Comparison of ENCODE assay signal across 23 mouse cellular contexts in genomic region chr11:110485081-110485480, GRCm38 (mm10).
DNase-seq lines count a peak whose midpoint lies in the region; TF ChIP-seq lines count a peak whose summit lies in the region.
"Had no signal": no experiment of that assay in that cellular context is flagged by ENCODE, and none has a peak within 500 bp of the region (broad histone marks: within the 10 kb centered on the region; RNA-seq: fewer than 3 reads in every experiment).

No protein-coding gene starts in this region.

- TF ChIP-seq POLR2A in CH12.LX (IDR thresholded peaks at IDR 0.05; ENCODE audit: low read depth, low read length): no peak

- H3K27ac ChIP-seq in gastrocnemius, adult 2 months: peak overlapping the region; percentile 35; the same call in 1 of the 2 replicates
- H3K27ac ChIP-seq in CH12.LX (ENCODE audit: insufficient read depth, low read depth): no peak overlapping the region
- H3K27ac ChIP-seq: embryonic facial prominence, embryonic 13.5 days; hindbrain, embryonic 14.5 days; liver, embryonic 15.5 days; lung, embryonic 15.5 days; midbrain, embryonic 10.5 days; midbrain, embryonic 15.5 days; neural tube, embryonic 15.5 days had no signal

- in situ Hi-C loops in CH12.LX (cut with MboI; ENCODE audit: low pct_ligation_motif_present, low pct_unique_long_range_greater_than_20kb, low sequenced_read_pairs): loop anchor here (25.0 kb wide), 1 partner anchor 598 kb away; no protein-coding TSS in a partner anchor

- TF ChIP-seq RAD21 in CH12.LX (IDR thresholded peaks at IDR 0.05; ENCODE audit: low read depth, low read length): no peak

- peak overlapping the region; percentile 4; the same call in 1 of the 2 replicates for H3K4me2 ChIP-seq in CH12.LX (ENCODE audit: insufficient read depth, low read depth, poor library complexity, severe bottlenecking)
- H3K4me2 ChIP-seq: embryonic facial prominence, embryonic 13.5 days; heart, embryonic 12.5 days; hindbrain, embryonic 14.5 days; liver, embryonic 15.5 days; lung, embryonic 15.5 days; midbrain, embryonic 15.5 days; neural tube, embryonic 15.5 days had no signal

- peaks cover under 1% of the 10 kb centered on the region; the same call in 1 of the 2 replicates for H3K79me2 ChIP-seq in CH12.LX (replicated peaks; ENCODE audit: control insufficient read depth, extremely low read depth, insufficient read depth, poor library complexity, severe bottlenecking)

- no peaks in the 10 kb centered on the region for H3K27me3 ChIP-seq in CH12.LX (replicated peaks)
- H3K27me3 ChIP-seq: embryonic facial prominence, embryonic 13.5 days; heart, embryonic 12.5 days; liver, embryonic 15.5 days; lung, embryonic 15.5 days; midbrain, embryonic 15.5 days had no signal

- TF ChIP-seq EP300 in CH12.LX (IDR thresholded peaks at IDR 0.05; ENCODE audit: low read length): no peak

- H3K4me1 ChIP-seq in CH12.LX (ENCODE audit: control insufficient read depth in 1 of 2, insufficient read depth in 2 of 2): peaks cover 10 to 35% of the 10 kb centered on the region in 2 experiments

- peaks cover 8 to 56% of the 10 kb centered on the region in 2 experiments for H3K36me3 ChIP-seq in CH12.LX (replicated peaks in 1 of 2; ENCODE audit: control insufficient read depth in 1 of 2, insufficient read depth in 1 of 2, low read length in 1 of 2)
- H3K36me3 ChIP-seq: heart, embryonic 12.5 days; liver, embryonic 15.5 days; lung, embryonic 15.5 days; midbrain, embryonic 15.5 days; neural tube, embryonic 15.5 days had no signal

- peaks cover 6% of the 10 kb centered on the region for H3K9me3 ChIP-seq in CH12.LX (replicated peaks; ENCODE audit: low read length)
- H3K9me3 ChIP-seq: embryonic facial prominence, embryonic 13.5 days; heart, embryonic 12.5 days; liver, embryonic 15.5 days; lung, embryonic 15.5 days; midbrain, embryonic 10.5 days; midbrain, embryonic 15.5 days; neural tube, embryonic 15.5 days had no signal

- intact Hi-C loops in gastrocnemius, adult 2 months (cut with DNase I): no loop called here

- H3K4me3 ChIP-seq in gastrocnemius, adult 2 months: no peak overlapping the region
- H3K4me3 ChIP-seq in CH12.LX (replicated peaks in 1 of 3; ENCODE audit: low read depth in 2 of 3, low read length in 2 of 3, poor library complexity in 1 of 3): no peak overlapping the region
- H3K4me3 ChIP-seq: embryonic facial prominence, embryonic 13.5 days; heart, embryonic 12.5 days; liver, embryonic 15.5 days; lung, embryonic 15.5 days; midbrain, embryonic 10.5 days; midbrain, embryonic 15.5 days; neural tube, embryonic 15.5 days had no signal

- dilution Hi-C loops in CH12.LX (cut with MboI; ENCODE audit: extremely low pct_ligation_motif_present, extremely low pct_unique_long_range_greater_than_20kb, low sequenced_read_pairs): no loop called here

- TF ChIP-seq CTCF in gastrocnemius, adult 2 months (IDR thresholded peaks at IDR 0.05): no peak
- TF ChIP-seq CTCF in CH12.LX (conservative IDR thresholded peaks at IDR 0.05 in 1 of 2, IDR thresholded peaks at IDR 0.05 in 1 of 2; ENCODE audit: low read depth in 2 of 2, low read length in 2 of 2): no peak

- no peak overlapping the region for H3K9ac ChIP-seq in CH12.LX (ENCODE audit: insufficient read depth, low read depth)
- H3K9ac ChIP-seq: embryonic facial prominence, embryonic 13.5 days; heart, embryonic 12.5 days; hindbrain, embryonic 14.5 days; liver, embryonic 15.5 days; lung, embryonic 15.5 days; midbrain, embryonic 15.5 days; neural tube, embryonic 15.5 days had no signal

- DNase-seq in gastrocnemius, adult 2 months: no peak
- DNase-seq in gastrocnemius, adult 8-10 months (ENCODE audit: low spot score in 2 of 2): no peak
- peak; percentile 37 to 64 for DNase-seq in kidney, adult 8-10 months
- DNase-seq in kidney, adult 11 months: no peak
- no peak for DNase-seq in CH12.LX (ENCODE audit: extremely low read depth)
- DNase-seq in adrenal gland, postnatal 14 days: peak; percentile 47
- DNase-seq in cerebellum, postnatal 25 days: no peak
- DNase-seq: cerebellum, adult 11-12 months; cerebellum, adult 9-11 months; gastrocnemius, postnatal 14 days; layer of hippocampus, postnatal 36 days; left cerebral cortex, postnatal 4 days; retina, postnatal 1 day; right cerebral cortex, postnatal 14 days; thymus, postnatal 4 days had no signal

TF ChIP-seq in CH12.LX, 34 proteins besides CTCF, POLR2A, EP300 and RAD21:
- no peak for TF ChIP-seq MXI1 (IDR thresholded peaks at IDR 0.05; ENCODE audit: low read depth, low read length)
- TF ChIP-seq MEF2A (IDR thresholded peaks at IDR 0.05; ENCODE audit: borderline replicate concordance, low read depth, low read length): no peak
- no peak for TF ChIP-seq ETS1 (conservative IDR thresholded peaks at IDR 0.05; ENCODE audit: low read depth, low read length)
- no peak for TF ChIP-seq HCFC1 (IDR thresholded peaks at IDR 0.05; ENCODE audit: low read depth, low read length)
- TF ChIP-seq USF1 (IDR thresholded peaks at IDR 0.05; ENCODE audit: low read depth, low read length): no peak
- no peak for TF ChIP-seq E2F4 (IDR thresholded peaks at IDR 0.05; ENCODE audit: insufficient replicate concordance, low read depth, low read length)
- no peak for TF ChIP-seq GABPA (IDR thresholded peaks at IDR 0.05; ENCODE audit: insufficient replicate concordance, low read depth, low read length)
- no peak for TF ChIP-seq NELFE (IDR thresholded peaks at IDR 0.05; ENCODE audit: low read depth, low read length)
- no peak for TF ChIP-seq IRF4 (IDR thresholded peaks at IDR 0.05; ENCODE audit: low read depth, low read length)

Comparison
In these comparisons a context has a peak if more than half of its experiments do, and no peak if none do; other contexts are left out.
1. DNase-seq: peak in kidney, adult 8-10 months (2 of 2) and adrenal gland, postnatal 14 days (single experiment); none in gastrocnemius, adult 2 months (single experiment), gastrocnemius, adult 8-10 months (0 of 2), kidney, adult 11 months (single experiment), CH12.LX (single experiment) and cerebellum, postnatal 25 days (0 of 2).